Mouse (Mus musculus): ENCODE data around the gene Nutf2. TPM values are rescaled to one million over a fixed set of nuclear protein-coding genes. Genes with fewer than 3 reads are reported as not detected.

Gene Nutf2
- total and polyA plus RNA-seq, 3 experiments: 11.2 to 223 (median 144) TPM

- Histone ChIP-seq H3K27ac (ENCODE audit: insufficient read depth, low read depth) (no peak overlapping the region), H3K9ac (ENCODE audit: insufficient read depth, low read depth) (no peak overlapping the region), H3K4me1 (ENCODE audit: control insufficient read depth in 1 of 2, insufficient read depth in 2 of 2) (peaks cover 3 to 30% of the 10 kb centered on the region in 2 experiments; a peak in 2 of 4 replicates), H3K4me3 (replicated peaks in 1 of 3; ENCODE audit: low read depth in 2 of 3, low read length in 2 of 3, poor library complexity in 1 of 3) (peak overlapping the region in 2 of 3 experiments; percentile 70 to 81), H3K79me2 (replicated peaks; ENCODE audit: control insufficient read depth, extremely low read depth, insufficient read depth, poor library complexity, severe bottlenecking) (peaks cover 20% of the 10 kb centered on the region), H3K9me3 (replicated peaks; ENCODE audit: low read length) (no peaks in the 10 kb centered on the region), H3K36me3 (replicated peaks in 1 of 2; ENCODE audit: control insufficient read depth in 1 of 2, insufficient read depth in 1 of 2, low read length in 1 of 2) (peaks cover 15 to 25% of the 10 kb centered on the region in 2 experiments), H3K27me3 (replicated peaks) (no peaks in the 10 kb centered on the region), H3K4me2 (ENCODE audit: insufficient read depth, low read depth, poor library complexity, severe bottlenecking) (0 out of 2 replicates have a peak overlapping the region, but pooled peaks have one; percentile 52)
- in situ Hi-C loops (cut with MboI; ENCODE audit: low pct_ligation_motif_present, low pct_unique_long_range_greater_than_20kb, low sequenced_read_pairs) (no loop called here), dilution Hi-C loops (cut with MboI; ENCODE audit: extremely low pct_ligation_motif_present, extremely low pct_unique_long_range_greater_than_20kb, low sequenced_read_pairs) (no loop called here)
- DNase-seq (ENCODE audit: extremely low read depth): no peak
- TF ChIP-seq E2F4 (IDR thresholded peaks at IDR 0.05; ENCODE audit: insufficient replicate concordance, low read depth, low read length) (no peak), MAX (IDR thresholded peaks at IDR 0.05; ENCODE audit: low read length) (no peak), TBP (conservative IDR thresholded peaks at IDR 0.05; ENCODE audit: low read depth, low read length) (no peak), NRF1 (IDR thresholded peaks at IDR 0.05; ENCODE audit: low read depth, low read length) (no peak), ZC3H11A (IDR thresholded peaks at IDR 0.05; ENCODE audit: low read depth, low read length) (no peak), GABPA (IDR thresholded peaks at IDR 0.05; ENCODE audit: insufficient replicate concordance, low read depth, low read length) (no peak), POLR2AphosphoS2 (IDR thresholded peaks at IDR 0.05; ENCODE audit: low read depth, low read length) (no peak), NELFE (IDR thresholded peaks at IDR 0.05; ENCODE audit: low read depth, low read length) (no peak), USF1 (IDR thresholded peaks at IDR 0.05; ENCODE audit: low read depth, low read length) (no peak), IRF4 (IDR thresholded peaks at IDR 0.05; ENCODE audit: low read depth, low read length) (no peak), ETS1 (conservative IDR thresholded peaks at IDR 0.05; ENCODE audit: low read depth, low read length) (no peak), MAFK (IDR thresholded peaks at IDR 0.05; ENCODE audit: insufficient replicate concordance, low read length) (no peak), JUN (IDR thresholded peaks at IDR 0.05; ENCODE audit: insufficient read depth, low read depth, low read length) (no peak), UBTF (IDR thresholded peaks at IDR 0.05; ENCODE audit: low read depth, low read length) (no peak), ELF1 (IDR thresholded peaks at IDR 0.05; ENCODE audit: low read depth, low read length) (no peak)
These were observed 8.1 kb upstream of the Nutf2 start for GRCm38 (mm10) chr8:105852146-105852729.

GRCm38 (mm10) chr8:105853178-105853577 lies 7.2 kb upstream of the Nutf2 start, which contains the start of gene Cenpt:
TSS of gene Cenpt (minus strand) at chr8:105853278.
- dilution Hi-C loops (cut with MboI; ENCODE audit: extremely low pct_ligation_motif_present, extremely low pct_unique_long_range_greater_than_20kb, low sequenced_read_pairs): no loop called here
- Histone ChIP-seq H3K4me3 (replicated peaks in 1 of 3; ENCODE audit: low read depth in 2 of 3, low read length in 2 of 3, poor library complexity in 1 of 3) (peak within 1 kb of the TSS in 1 of 3 experiments; percentile 81), H3K4me1 (ENCODE audit: control insufficient read depth in 1 of 2, insufficient read depth in 2 of 2) (peaks cover 7 to 39% of the 10 kb centered on the region in 2 experiments; a peak in 3 of 4 replicates), H3K79me2 (replicated peaks; ENCODE audit: control insufficient read depth, extremely low read depth, insufficient read depth, poor library complexity, severe bottlenecking) (peaks cover 28% of the 10 kb centered on the region), H3K27ac (ENCODE audit: insufficient read depth, low read depth) (no peak within 1 kb of the TSS), H3K27me3 (replicated peaks) (no peaks in the 10 kb centered on the region), H3K4me2 (ENCODE audit: insufficient read depth, low read depth, poor library complexity, severe bottlenecking) (0 out of 2 replicates have a peak within 1 kb of the TSS, but pooled peaks have one; percentile 52), H3K36me3 (replicated peaks in 1 of 2; ENCODE audit: control insufficient read depth in 1 of 2, insufficient read depth in 1 of 2, low read length in 1 of 2) (peaks cover 13 to 22% of the 10 kb centered on the region in 2 experiments), H3K9ac (ENCODE audit: insufficient read depth, low read depth) (no peak within 1 kb of the TSS), H3K9me3 (replicated peaks; ENCODE audit: low read length) (no peaks in the 10 kb centered on the region)
- no peak for DNase-seq (ENCODE audit: extremely low read depth)
- no peak for TF ChIP-seq MXI1 (IDR thresholded peaks at IDR 0.05; ENCODE audit: low read depth, low read length)
- no peak for TF ChIP-seq JUND (conservative IDR thresholded peaks at IDR 0.05; ENCODE audit: low read depth, low read length)
- TF ChIP-seq ELF1 (IDR thresholded peaks at IDR 0.05; ENCODE audit: low read depth, low read length): no peak
- no peak for TF ChIP-seq HCFC1 (IDR thresholded peaks at IDR 0.05; ENCODE audit: low read depth, low read length)
- TF ChIP-seq POLR2A (IDR thresholded peaks at IDR 0.05; ENCODE audit: low read depth, low read length): no peak
- TF ChIP-seq TBP (conservative IDR thresholded peaks at IDR 0.05; ENCODE audit: low read depth, low read length): no peak
- no peak for TF ChIP-seq MAZ (IDR thresholded peaks at IDR 0.05; ENCODE audit: low read depth, low read length)
- no peak for TF ChIP-seq CTCF (conservative IDR thresholded peaks at IDR 0.05 in 1 of 2, IDR thresholded peaks at IDR 0.05 in 1 of 2; ENCODE audit: low read depth in 2 of 2, low read length in 2 of 2)
- TF ChIP-seq PAX5 (IDR thresholded peaks at IDR 0.05; ENCODE audit: low read length): no peak
- in situ Hi-C loops (cut with MboI; ENCODE audit: low pct_ligation_motif_present, low pct_unique_long_range_greater_than_20kb, low sequenced_read_pairs): no loop called here
